Mouse (Mus musculus): Measurements from ENCODE around the gene Wipf2.
"Not testable (repeated sequence)": the region's sequence is repeated elsewhere in the genome, so short reads cannot be mapped to it uniquely, and the experiment has no call there.

Gene Wipf2

DNA sequence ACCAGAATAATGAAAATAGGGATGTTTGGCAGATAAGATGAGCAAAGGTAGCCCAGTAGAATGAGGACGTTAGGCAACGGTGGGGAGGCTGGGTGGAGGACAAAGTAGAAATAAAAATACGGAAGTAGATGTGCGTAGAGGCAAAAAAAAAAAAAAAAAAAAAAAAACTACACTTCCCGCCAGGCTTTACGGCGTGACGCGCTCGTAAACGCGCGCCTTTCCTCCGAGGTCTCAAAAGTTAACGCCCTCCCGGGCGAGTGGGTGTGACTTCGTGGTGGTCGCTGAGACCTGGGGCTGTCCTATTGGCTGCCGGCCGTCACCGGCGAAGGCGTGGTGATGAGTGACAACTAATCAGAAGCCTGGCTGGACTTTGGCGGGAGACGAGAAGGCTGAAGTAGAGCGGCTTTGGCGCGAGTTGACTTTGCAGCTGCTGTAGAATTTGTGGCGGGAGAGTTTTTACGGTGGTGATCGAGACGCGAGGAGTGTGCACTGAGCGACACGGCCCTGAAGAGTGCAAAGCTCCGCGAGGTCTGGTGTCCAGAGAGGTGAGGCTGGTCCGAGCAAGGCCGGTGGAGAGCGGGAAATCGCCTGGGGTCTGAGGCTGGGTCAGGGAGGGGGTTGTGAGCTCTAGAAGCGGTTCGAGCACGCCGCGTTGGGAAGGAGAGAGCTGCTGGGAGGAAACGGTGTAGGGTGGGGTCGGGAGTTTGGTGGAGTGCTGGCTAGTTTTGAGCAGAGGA, 44.2 kb downstream of the Wipf2 start, which contains the start of gene Cdc6:
Cdc6 (plus strand) TSS at position 365 of the 737 bp plus-strand sequence.
- peak; percentile 80 to 83 for DNase-seq (ENCODE audit: low spot score in 2 of 2)

DNA sequence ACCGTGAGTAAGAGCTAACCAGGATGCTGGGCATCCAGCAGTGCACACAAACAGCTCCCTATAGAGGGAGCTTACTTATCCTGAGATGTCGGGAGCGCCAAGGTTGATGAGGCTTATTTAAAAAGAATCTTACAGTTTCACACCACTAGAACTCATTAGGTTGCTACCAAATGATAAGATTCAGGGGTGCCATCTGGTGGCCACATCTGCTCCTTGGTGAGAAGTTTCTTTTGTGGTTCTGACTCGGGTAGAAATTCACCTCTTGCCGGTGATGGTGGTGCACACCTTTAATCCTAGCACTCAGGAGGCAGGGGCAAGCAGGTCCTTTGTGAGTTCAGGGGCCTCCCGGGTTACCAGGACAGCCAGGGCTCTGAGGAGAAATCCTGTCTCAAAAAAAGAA, 46.2 kb downstream of the Wipf2 start:
- peak in 1 of 2 experiments; percentile 60 for DNase-seq (ENCODE audit: low spot score in 2 of 2)

- no peak for DNase-seq (ENCODE audit: low spot score in 2 of 2)
Observed at GRCm38 (mm10) chr11:98910415-98910814, 47.0 kb downstream of the Wipf2 start.

- no peak for DNase-seq (ENCODE audit: low spot score in 2 of 2)
Observed at GRCm38 (mm10) chr11:98911498-98911897, 48.1 kb downstream of the Wipf2 start.

GRCm38 (mm10) chr11:98914196-98914595, 50.8 kb downstream of the Wipf2 start:
- no peak for DNase-seq (ENCODE audit: low spot score in 2 of 2)

DNA sequence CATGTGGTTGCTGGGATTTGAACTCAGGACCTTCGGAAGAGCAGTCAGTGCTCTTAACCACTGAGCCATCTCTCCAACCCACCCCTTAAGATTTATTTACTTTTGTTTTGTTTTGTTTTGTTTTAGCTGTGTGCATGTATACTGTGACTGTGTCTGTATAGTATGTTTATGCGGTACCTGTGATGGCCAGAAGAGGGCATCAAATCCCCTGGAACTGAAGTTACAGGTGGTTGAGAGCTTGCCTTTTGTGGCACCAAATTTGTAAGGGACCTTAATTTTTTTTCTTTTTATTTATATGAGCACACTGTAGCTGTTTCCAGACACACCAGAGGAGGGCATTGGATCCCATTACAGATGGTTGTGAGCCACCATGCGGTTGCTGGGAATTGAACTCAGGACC, 52.9 kb downstream of the Wipf2 start:
- DNase-seq (ENCODE audit: low spot score in 2 of 2), result not testable (repeated sequence)

DNA sequence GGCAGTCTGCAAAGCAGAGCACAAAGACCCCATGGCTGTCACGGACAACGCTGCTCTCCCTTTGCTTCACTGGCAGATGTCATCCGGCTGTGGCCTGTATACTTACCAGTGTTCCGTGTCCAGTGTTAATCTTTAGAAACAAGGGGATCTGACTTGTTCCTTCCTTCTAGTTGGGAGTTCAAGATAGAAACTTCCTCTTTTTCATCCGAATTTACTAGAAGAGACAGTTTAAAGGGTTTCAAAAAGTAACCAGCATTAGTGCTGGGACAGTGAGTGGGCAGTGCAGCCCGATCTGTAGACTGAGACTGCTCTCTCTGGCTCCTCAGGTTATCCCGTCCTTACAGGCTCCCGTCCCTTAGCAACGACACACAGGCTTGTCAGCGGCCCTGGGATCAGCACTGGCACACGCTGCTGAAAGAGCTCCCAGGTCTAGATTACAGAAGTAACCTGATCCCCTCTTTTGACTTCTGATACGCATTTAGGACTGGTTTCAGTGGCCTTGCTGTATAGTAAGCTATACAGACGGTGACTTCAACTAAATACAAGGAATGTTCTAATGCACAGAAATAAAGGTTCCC, 54.1 kb downstream of the Wipf2 start:
- DNase-seq (ENCODE audit: low spot score in 2 of 2), result no peak

GRCm38 (mm10) chr11:98918231-98918630, 54.8 kb downstream of the Wipf2 start:
- DNase-seq (ENCODE audit: low spot score in 2 of 2), result no peak

GRCm38 (mm10) chr11:98919009-98919408, 55.6 kb downstream of the Wipf2 start:
- DNase-seq (ENCODE audit: low spot score in 2 of 2), result no peak

DNA sequence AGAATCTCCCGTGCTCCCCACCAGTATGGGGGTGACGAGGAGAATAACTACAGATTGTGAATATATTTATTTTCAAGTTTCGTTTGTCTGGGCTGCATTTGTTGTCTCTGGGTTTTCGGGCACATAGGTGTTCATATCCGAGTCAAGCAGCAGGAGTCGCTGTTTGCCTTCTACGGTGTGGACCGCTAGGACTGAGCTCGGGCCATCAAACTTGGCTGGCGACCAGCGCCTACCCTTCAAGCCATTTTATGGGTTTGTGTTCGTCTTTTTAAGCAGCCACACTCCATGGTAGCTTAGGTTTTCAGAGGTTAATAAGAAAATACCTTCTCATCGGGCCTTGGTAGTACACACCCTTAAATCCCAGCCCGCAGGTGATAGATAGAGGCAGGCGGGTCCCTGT, 58.4 kb downstream of the Wipf2 start:
- DNase-seq (ENCODE audit: low spot score in 2 of 2), result not testable (repeated sequence)

- peak in 1 of 2 experiments; percentile 44 for DNase-seq (ENCODE audit: low spot score in 2 of 2)
Observed at GRCm38 (mm10) chr11:98922307-98922706, 58.9 kb downstream of the Wipf2 start.

DNA sequence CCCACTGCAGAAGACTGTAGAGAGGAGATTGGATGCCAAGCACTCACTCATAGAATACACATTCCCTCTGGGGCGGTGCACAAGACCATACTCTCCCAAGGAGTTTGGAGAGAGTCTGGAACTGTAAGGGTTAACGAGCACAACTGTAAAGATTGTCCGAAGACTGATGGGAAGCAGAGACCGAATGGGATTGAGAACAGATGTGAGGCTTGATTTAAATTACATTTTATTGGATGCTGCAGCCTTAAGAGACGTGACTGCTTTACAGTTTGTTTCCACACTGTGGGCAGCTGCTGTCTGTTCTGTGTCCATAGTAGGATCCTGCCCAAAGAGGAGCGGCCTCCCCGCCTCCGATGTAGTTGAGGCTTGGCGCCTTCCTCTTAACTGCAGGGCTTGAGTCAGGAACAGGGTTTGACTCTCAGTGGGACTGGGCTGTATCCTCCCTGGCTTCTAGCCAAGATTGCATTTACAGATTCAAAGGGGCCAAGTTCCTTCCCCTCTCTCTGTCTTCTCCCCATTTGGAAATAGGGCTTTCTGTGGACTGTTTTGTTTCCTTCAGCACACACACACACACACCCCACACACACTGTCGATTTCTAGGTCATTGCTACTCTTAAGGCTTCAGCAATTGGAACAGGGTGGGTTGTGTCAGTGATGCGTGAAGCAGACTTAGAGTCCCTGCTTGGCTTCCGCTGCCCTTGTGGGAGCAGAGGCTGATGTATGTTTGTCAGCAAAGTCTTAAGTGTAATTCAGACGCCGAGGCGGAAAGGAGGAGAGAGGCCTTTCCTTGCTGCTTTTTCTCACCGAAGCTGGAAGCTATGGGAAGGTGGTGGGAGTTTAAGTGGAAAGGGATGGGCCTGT, 59.6 kb downstream of the Wipf2 start:
- DNase-seq (ENCODE audit: low spot score in 2 of 2), result not testable (repeated sequence)

GRCm38 (mm10) chr11:98924633-98925175, 61.3 kb downstream of the Wipf2 start:
- DNase-seq (ENCODE audit: low spot score in 2 of 2), result no peak

DNA sequence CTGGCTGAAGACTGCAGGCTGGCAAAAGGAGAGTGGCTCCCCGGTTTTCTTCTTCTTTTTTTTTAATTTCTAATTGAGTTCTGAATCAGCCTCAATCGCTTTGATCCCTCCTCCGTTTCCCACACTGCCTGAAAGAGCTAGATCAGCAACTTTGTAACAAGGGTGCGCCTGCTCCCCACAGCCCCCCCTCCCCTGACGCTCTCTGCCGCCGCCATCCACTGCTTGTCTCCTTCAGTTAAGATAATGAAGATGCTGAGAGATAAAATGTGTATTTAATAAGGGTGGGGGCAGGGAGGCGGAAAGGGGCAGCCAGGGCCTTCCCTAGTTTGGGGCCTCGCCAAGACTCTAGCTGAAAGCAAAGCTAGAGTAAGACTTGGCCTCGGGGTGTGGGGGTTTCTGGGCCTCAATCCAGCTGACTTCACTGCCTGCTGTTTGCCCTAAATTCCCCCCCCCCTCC, 61.9 kb downstream of the Wipf2 start:
- DNase-seq (ENCODE audit: low spot score in 2 of 2), result no peak

DNA sequence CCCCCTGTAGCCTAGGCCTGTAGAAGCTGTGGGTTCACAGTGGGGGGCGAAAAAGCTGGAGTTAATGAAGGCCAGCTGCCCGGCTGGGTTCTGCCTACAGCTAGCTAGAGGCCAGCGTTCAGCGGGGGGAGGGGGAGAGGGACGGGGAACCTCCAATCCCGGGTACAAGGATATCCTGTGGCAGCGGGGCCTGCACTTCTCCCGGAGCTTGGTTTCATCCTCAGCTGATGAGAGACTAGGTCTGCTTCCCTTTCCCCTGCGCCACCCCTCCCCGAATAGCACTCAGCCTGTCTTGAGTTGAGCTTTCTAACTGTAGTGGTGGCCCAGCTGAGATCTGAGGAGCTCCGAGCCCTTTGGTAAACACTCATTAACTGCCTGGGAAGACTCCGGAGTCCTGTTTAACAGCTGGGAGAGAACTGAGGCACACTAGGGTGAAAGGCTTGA, 62.5 kb downstream of the Wipf2 start:
- DNase-seq (ENCODE audit: low spot score in 2 of 2), result no peak

DNA sequence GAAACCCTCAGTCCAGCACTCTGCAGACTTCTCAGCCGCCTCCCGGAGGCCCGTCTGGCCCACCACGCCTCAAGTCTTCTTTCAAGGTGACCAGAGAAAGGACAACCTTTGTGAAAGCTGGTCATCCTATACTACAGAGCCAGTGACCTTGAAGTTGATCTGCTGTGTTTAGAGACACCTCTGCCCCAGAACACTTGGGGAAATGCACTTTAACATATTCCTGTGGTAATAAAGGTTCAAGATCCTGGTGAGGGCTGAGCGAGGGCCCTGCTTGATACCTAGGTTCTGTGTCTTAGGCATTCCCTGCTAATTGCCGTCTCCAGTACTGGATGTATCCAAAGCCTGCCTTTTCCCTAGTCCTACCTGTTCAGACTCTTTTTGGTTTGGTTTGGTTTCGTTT, 63.1 kb downstream of the Wipf2 start:
- no peak for DNase-seq (ENCODE audit: low spot score in 2 of 2)

DNA sequence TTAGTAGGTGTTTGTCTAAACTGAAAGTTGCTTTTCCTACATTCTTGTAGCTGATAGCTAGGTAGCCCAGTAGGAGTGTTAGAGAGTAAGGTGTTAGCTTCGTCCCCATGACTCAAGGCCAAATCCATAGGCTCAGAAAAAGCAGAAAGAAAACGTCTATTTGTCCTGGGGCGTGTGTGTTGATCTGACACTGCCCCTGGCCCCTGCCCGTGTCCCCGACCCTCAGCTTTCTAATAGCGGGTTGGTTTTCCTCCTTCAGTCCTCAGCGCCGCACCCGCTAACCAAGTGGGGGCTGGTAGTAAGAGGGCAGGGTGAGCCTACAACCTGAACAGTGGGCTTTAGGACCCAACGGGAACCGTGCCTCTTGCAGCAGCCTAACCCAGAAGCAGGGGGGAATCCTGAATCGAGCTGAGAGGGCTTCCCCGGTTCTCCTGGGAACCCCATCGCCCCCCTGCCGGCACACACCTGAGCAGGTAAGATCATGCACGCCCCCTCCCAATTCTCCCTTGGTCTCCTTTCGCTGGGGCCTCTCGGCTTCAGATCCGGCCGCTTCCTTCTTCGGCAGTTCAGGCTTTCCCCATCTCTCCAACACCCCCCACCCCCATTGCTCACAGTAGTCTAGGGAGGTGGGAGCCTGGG, 64.1 kb downstream of the Wipf2 start, which contains the start of gene Rara:
Rara (plus strand) TSS at position 381 of the 639 bp plus-strand sequence.
- DNase-seq (ENCODE audit: low spot score in 2 of 2), result no peak

- no peak for DNase-seq (ENCODE audit: low spot score in 2 of 2)
Observed at GRCm38 (mm10) chr11:98928186-98928893, 64.9 kb downstream of the Wipf2 start.

DNA sequence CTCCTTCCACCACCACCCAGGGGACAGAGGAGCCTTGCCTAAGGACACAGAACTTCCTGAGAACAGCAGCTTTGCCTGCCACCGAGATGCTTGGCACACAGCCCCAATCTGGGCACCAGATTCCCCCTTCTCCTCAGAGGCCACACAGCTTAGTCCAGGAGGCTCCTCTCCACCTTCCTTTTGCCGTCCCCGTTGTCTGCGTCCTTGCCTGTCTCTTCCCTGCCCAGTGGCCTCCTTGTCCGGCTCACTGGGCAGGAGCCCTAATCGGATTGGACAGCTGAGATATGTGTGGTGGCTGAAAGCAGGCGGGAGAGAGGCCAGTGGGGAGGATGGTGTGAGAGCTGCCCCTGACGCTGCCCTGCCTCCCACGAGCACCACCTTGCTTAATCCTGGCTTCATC, 66.1 kb downstream of the Wipf2 start:
- no peak for DNase-seq (ENCODE audit: low spot score in 2 of 2)

DNA sequence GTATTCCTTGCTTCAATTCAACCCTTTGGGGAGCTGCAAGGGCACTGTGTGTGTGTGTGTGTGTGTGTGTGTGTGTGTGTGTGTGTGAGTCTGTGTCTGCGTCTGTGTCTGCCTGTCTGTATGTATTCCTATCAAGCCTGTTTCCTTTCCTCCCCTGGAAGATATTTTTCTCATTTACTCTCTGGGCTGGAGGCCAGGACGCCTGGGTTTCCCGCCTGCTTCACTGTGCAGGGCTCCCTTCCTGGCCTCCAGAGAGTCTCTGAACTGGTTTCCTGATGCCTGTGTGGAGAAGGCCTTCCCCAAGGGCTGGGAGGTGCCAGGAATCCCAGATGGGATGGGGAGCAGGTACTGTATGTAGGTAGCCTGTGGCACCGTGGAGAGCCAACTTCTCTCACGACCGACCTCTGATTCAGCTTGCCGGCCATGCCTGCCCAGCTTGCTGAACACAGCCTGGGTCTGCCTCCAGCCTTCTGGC, 66.7 kb downstream of the Wipf2 start:
- DNase-seq (ENCODE audit: low spot score in 2 of 2), result no peak

All from frontal cortex, postnatal 25 days (tissue).